Mouse (Mus musculus) retina, adult 2 months (tissue): ENCODE data around the gene Chst15.
A peak's percentile ranks its signal among the peaks of the same experiment; 100 is the strongest.

Experiments used
- DNase-seq: peaks from one replicate; pipeline ENCODE4 v3.0.0-alpha.2; 2012; ENCODE audit warnings: low read depth, low spot score

Chst15 gene

DNA sequence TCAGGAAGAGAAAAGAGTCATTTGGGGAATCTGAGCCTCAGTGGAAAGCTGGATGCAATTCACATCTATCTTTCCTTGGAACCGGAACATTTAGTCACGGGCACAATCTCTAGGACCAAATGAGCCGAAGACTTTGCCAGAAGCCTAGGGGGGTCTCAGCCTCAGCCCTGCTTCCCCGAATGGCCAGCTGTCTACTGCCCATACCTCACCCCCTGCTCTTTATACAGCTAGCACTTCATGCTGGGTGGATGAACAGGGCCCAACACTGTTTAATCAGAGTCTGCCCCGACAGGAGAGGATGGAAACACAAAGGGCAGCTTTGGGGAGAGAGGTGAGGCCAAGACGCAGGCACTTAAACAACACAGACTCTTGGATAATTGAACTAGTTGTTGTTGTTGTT lies 53.8 kb downstream of the Chst15 start:
- DNase-seq: no peak

GRCm38 (mm10) chr7:132262696-132263095 lies 54.3 kb downstream of the Chst15 start:
- DNase-seq: no peak

DNA sequence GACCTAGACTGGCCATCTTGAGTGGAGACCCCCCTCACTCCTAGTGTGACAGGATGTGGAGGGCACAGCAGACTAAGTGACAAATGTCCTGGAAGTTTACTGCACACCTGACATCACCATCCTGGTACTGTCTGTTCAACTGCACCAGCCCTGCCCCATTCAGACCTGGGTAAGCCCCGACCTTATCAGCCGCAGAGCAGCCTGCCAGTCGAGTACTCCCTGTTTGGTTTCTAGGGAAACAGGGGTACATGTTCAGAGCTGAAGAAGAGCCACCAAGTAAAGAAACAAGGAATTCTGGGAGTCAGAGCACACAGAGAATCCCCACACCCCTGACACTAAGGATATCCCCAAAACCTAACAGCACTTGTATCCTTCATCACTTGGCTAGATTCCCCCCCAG lies 55.1 kb downstream of the Chst15 start:
- DNase-seq: no peak

DNA sequence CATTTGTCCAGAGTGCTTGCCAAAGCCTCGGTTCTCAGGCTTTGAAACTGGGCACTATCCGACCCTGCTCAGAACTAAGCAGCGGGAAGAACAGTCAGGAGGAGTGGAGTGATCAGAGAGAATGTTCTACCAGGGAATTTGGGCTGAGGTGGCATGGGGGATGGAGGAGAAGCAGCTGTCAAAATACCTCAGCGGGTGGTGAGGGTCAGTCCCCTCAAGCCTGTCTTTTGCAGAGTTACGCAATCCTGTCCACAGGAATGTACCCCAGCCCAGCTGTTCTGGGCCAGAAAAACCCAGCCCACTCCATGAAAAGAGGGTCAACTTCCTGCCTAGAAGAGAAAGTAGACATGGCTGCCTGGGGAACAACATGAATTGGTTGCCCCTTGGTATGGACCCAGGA lies 56.4 kb downstream of the Chst15 start:
- DNase-seq: no peak

DNA sequence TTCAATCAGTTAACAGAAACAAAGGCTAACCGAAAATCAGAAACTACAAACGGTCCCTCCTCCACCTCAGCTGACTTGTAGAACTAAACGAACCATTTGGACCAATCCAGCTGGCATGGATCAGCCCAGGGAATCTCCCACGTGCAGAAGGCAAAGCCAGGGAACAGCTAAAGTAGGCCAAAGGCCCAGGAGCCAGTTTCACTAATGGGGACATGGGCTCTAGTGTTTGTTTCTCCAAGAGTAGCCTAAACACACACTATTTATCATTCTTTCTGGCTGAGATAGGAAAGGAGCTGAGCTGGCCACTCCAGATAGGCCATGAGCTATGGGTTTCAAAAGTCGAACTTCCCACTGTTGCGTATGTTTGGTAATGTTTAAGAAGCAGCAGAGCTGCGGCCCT lies 58.2 kb downstream of the Chst15 start:
- DNase-seq: peak; percentile 4

DNA sequence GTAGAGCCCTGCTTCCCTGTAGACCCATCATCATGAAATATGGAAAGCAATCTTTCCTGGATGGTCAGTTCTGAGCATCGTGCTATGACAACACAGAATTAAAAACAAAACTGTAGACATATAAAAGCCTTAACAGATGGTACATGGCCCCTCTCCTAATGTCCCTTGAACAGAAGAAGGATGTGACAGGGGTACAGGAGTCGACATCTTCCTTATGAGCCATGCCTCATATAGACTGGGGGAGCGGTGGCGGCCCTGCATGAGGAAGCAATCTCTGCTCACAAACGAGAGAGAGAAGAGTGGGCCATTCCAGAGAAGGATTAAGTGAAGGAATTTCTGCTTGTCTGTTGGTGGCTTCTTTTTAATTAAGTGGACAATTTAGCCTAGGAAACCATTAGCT lies 58.8 kb downstream of the Chst15 start:
- no peak for DNase-seq

GRCm38 (mm10) chr7:132253513-132253912 lies 63.5 kb downstream of the Chst15 start:
- no peak for DNase-seq

DNA sequence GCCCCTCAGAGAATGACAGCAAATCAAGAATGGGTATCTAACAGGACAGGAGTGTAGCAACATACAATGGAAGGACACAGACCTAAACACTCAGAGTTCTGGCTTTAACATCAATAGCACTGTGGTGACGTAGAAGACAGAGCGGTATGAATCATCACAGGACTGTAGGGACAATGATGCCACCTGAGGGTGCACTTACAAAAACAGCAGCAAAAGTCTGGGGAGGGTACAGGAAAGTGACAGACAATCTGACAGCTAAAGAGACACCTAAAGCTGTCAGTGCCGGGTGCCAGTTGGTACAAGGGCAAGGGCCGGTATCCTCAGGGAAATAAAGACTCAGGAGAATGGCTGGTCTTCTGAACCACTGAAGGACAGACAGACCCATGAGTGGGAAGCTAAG lies 64.0 kb downstream of the Chst15 start:
- no peak for DNase-seq

GRCm38 (mm10) chr7:132249563-132250119 lies 67.4 kb downstream of the Chst15 start:
- no peak for DNase-seq

- no peak for DNase-seq
These were observed 69.5 kb downstream of the Chst15 start for GRCm38 (mm10) chr7:132247567-132247966.

DNA sequence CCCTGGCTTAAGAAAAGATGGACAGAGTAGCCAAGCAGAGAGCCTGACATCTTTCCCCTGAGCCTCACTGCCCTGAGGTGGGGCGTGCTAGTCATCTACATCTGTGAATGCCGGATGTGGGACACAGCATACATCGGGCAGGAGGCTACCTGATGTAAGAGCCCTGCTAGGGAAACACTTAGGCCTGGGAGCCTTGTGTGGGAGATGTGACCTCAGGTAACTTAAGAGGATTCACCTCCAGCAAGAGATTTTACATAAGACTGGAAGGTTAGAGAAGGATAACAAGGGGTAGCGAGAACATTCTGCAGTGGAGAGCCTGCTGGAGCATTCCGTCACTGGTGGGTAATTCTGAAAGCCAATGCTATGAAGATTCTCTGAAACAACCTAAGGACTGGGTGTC lies 69.9 kb downstream of the Chst15 start:
- no peak for DNase-seq

- DNase-seq: no peak
These were observed 71.3 kb downstream of the Chst15 start for GRCm38 (mm10) chr7:132245730-132246129.

GRCm38 (mm10) chr7:132244637-132245036 lies 72.4 kb downstream of the Chst15 start:
- DNase-seq: no peak

DNA sequence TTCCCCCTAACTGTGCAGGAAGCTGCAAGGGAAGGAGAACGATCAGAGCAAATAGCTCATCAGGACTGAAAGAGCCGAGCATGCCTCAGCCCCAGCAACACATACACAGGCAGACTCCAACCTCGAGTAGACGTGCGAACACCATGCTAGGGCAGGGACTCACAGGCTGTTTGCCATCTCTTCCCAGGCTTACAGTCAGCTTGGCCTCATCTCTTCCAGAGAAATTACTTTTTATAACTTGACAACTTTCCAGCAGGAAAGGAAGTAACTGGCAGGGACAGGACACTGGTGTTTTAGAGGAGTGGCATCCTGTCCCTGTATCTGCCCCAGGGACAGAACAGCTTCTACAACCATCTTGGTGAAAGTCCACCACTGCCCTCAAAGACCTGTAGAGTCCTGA lies 73.8 kb downstream of the Chst15 start:
- DNase-seq: no peak

DNA sequence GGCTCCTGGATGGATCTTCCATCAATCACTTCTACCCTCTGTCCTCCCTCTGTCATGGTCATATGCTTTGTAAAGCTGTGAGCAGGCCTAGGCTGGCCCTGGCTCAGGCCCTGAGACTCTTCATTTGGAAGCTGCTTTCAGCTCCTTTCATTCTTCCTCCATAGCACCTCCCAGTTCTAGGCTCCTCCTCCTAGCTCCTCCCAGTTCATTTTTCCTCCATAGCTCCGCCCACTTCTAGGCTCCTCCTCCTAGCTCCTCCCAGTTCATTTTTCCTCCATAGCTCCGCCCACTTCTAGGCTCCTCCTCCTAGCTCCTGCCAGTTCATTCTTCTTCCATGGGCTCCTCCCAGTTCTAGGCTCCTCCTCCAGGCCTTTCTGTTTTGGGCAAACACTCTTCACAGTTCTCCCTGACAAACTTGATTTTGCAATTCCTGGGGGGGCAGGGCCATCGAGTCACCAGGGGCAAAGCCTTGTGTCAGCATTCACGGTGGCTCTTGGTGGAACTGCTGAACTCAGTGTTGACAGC lies 74.3 kb downstream of the Chst15 start:
- DNase-seq: no peak

GRCm38 (mm10) chr7:132238921-132239320 lies 78.1 kb downstream of the Chst15 start:
- no peak for DNase-seq

GRCm38 (mm10) chr7:132237191-132237590 lies 79.8 kb downstream of the Chst15 start:
- DNase-seq: no peak

- DNase-seq: no peak
These were observed 80.2 kb downstream of the Chst15 start for GRCm38 (mm10) chr7:132236789-132237188.

- DNase-seq: no peak
These were observed 82.8 kb downstream of the Chst15 start for GRCm38 (mm10) chr7:132234250-132234649.

DNA sequence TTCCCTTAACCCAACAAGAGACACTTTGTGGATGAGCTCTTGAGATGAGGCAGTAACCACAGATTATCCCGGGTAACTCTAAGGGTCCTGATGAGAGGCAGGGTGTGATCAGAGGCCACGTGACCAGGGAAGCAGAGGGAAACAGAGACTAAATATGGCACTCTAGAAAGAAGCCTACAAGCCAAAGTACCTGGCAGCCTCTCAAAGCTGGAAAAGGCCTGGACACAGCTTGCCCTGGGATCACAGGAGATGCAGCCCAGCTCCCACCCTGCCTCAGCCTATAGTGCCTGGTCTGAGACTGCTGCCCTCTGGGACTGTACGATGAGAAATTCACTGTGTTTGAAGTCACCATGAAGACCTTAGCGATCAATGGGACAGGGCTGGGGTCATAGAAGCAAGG lies 83.3 kb downstream of the Chst15 start:
- DNase-seq: no peak

GRCm38 (mm10) chr7:132232937-132233336 lies 84.1 kb downstream of the Chst15 start:
- no peak for DNase-seq

GRCm38 (mm10) chr7:132231476-132231875 lies 85.6 kb downstream of the Chst15 start:
- no peak for DNase-seq

DNA sequence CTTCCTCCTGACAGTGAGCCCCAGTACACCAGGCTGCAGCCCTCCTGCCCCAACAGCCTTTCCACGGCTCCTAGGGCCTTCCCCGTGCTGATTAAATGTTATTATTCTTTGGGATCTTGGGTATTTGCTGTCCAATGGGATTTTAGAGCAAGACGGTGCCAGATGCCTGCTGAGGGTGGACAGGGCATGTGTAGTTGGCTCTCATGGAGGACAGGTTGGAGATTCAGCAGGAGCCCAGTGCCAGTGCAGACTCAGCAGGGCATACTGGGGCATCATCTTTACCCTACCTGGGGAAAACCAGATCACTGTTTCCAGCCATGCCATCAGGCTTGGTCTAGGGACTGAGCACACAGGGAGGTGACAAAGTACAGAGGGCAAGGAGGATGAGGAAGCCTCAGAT lies 86.1 kb downstream of the Chst15 start:
- no peak for DNase-seq

DNA sequence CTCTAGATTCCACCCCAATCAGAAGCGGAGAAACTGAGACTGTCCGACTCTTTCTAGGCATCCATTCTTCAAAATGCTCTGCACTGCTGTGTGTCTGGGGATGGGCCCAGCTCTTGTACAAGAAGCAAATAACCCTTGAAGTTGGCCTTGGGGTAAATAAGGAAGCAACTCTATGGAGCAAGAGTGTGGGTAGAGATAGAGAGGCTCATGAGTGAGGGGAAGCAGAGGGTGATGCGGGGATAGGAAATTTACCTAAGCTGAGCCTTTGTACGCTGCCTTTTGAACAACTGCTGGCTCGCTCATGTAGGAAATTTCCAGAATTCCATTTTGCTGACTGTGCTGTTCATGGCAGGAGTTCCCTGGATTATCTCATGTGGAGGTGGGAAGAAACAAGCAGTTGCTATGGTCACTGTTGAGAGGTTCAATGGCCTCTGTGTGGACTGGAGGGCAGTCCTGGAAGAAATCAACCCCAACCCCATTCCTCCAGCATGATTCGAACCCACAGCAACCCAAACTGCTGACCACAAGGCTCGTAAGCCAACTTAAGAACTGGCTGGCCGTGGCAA lies 89.9 kb downstream of the Chst15 start:
- DNase-seq: no peak
